Mouse (Mus musculus) spleen, embryonic (tissue): ENCODE data around the gene Cep78.

Experiments
- CTCF ChIA-PET: fragments of 350-600 bp; sonication (Branson Sonifier 250); formaldehyde crosslinking; loops from one replicate; lab custom pipeline; 2022; lab: Charles Lee

Cep78 gene

DNA sequence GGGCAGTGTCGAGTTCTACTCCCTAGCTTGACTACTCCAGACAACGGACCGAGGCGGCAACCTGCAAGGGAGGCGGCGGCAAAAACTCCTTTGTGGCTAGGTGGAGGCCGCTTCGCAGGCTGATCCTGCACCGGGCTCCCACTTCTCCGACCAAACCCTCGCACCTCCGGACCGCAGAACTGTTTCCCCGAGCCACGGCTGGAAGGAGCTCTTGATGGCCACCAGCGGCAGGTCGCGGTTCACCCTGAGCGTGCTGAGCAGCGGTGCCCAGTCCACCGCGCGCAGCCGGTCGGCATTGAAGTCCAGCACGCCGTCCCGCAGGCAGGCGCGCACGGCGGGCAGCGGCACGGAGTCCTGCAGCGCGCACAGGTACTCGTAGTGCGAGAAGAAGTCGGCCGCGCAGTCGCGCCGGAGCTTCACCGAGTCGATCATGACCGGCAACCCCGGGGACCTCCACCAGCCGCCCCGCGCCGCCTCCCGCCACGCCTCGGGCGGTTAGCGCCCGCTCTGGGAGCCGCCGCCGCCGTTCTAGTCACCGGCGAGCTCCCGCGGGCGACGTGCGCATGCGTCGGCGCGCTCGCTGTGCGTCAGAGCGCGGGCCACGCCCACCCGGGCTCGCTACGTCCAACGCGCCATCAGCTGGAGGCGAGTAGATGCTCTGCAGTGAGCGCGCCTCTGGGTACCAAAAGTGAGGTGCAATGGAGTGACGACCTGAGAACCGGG is at the start of gene Cep78:
Gene Cep78, minus strand, starts transcription at position 541 of the 723 bp plus-strand sequence.
- CTCF ChIA-PET = no interaction called here

DNA sequence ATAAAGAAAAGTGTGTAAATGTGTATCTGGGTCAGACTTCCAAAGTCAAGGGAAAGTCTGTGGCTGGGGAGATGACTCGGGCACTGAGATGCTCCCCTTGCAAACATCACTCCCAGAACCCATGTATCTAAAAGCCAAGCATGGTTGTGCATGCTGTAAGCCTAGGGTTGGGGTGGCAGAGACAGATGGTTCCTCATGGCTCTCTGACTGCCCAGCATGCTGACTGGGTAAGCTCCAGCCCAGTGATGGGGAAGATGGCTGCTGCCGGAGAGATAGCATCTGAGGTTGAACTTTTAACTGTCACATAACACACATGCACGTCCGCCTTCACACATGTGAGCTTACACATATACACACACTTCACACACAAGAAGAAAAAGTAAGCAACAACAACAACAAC is 46.5 kb upstream of the Cep78 start:
- CTCF ChIA-PET = no interaction called here

DNA sequence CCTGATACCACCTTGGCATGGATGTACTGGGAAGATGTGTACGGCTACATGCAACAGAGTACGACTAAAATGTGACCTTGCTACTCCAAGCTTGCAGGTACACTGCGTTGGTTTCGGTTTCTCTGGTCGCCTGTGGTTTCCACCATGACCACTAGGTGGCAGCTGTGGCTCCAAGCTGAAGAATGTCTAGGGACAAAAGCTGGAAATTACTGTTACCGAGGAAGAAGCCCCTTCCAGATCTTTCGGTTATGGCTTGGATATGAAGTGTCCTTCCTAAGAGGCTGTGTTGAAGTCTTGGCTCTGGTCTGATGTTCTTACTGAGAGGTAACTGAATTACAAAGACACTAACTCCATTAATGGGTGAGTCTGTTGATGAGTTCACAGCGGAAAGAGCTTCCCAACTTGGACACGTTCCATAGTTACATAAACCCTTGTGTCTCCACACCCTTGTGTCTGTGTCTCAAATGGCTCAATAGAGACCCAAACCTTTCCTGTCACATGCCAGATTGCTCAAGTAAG is 44.5 kb upstream of the Cep78 start:
- CTCF ChIA-PET = interaction anchor here (0.6 kb wide), 1 partner anchor 570 kb away, joined by 3 read pairs; no protein-coding TSS in a partner anchor

DNA sequence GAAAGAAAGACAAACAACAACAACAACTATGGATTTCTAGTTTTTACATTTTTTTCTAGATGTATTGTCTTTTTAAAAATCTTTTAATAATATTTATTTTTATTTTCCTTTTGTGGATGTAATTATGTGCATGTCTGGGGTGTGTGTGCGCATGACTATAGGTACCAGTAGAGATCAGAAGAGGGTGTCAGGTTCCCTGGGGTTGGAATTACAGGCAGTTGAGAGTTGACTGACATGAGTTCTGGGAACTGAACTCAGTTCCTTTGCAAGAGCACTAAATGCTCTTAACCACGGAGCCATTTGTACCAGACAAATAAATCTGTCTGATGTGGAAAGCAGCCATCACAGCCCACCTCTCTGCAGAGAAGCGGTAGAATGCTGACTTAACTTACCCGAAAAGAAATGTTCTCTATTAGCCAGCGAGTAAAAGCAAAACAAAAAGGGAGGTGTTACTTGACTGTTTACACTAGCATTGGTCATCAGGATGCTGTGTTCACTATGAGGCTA is 44.0 kb upstream of the Cep78 start:
- CTCF ChIA-PET = interaction anchor here (0.5 kb wide), 1 partner anchor 37 kb away, joined by 13 read pairs; no protein-coding TSS in a partner anchor

DNA sequence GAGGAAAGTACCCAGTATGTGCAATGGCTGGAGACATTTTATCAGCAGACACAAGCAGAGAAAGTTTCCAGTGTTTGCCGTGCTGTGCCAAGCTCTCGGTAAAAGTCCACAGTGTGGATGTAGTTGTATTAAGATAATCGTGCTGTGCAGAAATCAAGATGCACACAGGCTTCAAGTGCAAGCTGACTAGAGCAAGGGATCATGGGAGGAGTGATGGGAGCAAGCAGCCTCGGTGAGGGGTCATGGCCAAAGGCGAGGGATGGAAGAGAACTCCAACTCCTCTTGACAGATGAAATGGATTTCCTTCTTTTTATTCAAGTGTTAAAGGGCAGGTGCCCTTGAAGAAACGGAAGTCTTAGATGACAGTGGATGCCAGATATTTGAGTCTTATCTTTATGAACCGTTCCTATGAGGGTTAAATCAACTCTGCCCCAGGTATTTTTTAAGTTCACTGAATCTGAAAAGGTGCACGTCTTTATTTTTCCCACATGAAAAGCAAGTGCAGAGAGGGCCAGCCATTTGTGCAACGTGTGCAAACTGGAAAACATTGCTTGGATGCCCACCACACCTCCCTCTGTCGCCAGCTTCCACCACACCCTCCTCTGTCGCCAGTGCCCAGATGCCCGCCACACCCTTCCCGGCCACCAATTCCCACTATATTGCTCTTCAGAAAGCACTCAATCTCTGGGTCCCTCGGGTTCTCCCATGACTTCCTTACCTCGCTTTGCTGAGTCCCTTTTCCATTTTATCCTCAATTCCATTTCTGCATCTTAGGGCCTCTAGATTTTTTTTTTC is 43.3 kb upstream of the Cep78 start:
- CTCF ChIA-PET = interaction anchor here (0.5 kb wide), 1 partner anchor 38 kb away, joined by 13 read pairs; no protein-coding TSS in a partner anchor

DNA sequence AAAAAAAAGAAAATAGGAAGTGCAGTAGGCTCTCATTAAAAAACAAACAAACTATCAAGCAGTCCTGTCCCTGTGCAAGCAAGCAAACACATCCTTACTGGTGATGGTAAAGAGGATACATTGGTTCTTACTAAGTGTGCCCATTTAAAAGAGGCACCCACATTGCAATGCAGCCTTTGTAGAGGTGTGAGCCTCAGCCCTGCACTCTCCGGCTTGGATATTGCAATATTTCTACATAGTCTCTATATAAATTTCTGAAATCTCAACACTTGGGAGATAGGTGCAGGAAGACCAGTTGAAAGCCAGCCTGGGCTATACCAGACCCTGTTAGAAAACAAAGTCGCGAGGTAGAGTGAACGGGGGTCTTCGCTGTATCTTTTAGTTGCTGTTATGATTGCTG is 41.5 kb upstream of the Cep78 start:
- CTCF ChIA-PET = no interaction called here

DNA sequence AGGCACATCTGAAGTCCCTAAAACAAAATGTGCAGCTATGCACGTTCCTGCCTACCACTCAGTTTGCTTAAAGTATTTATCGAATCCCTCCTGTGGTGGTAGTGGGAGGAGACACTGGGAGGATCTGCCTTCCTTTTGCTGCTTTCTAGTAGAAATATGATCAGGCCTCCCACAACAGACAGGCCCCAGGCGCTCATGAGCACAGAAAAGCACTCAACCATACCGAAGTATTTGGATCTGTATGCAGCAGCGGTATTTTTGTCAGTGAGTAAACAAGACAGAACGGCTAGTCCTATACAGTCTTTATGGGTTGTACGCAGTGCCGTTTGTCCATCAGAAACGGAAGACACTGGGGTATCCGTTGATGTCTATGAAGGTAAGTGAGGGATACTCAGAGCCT is 37.4 kb upstream of the Cep78 start:
- CTCF ChIA-PET = no interaction called here

DNA sequence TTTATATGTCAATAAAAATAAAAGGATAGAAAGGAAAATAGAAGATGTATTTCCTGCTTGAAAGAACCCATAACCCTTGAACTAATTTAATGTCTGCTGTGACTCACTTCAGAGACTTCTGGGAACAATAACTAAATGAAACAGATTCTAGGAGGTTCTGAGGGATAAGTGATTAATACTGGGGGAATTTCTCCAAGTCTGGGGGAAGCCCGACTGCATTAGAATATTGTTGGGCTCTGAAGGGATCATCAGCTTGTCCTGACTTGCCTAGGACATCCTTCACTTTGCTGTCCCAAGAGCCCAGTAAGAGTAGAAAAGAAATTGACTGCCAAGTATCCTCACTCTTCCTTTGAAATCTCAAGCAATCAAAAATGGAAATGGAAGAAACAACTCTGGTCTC is 31.4 kb upstream of the Cep78 start:
- CTCF ChIA-PET = interaction anchor here (0.6 kb wide), 1 partner anchor 13 kb away, joined by 4 read pairs; no protein-coding TSS in a partner anchor

DNA sequence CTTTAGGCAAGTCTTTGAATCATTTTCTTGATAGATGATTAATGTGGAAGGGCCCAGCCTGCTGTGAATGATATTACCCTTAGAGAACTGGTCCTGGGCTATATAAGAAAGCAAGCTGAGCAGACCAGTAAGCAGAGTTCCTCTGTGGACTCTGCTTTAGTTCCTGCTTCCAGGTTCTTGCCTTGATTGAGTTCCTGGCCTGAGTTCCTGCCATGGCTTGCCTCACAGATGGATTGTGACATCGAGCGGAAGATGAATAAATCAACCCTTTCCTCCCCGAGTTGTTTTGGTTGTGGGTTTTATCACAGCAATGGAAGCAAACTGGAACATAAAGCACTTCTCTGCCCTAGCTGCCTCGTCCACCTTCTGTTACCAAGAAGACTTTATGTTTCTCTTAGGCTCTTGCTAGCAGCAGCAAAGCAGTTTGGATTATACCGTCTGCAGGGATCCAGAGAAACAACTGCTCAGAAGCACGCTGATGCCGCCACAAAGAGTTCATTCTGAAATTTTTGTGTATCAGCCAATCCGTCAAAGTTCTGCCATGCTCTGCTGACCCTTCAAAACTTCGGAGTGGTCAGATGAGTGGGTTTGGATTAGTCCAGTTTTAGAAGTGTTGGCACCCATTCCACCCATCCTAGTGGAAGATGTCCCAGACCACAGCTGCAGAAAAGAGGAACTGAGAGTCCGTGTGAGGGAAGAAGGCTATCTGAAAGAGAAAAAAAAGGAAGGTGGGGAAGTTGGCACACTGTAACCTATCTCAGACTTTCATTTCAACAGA is 30.6 kb upstream of the Cep78 start:
- CTCF ChIA-PET = no interaction called here

DNA sequence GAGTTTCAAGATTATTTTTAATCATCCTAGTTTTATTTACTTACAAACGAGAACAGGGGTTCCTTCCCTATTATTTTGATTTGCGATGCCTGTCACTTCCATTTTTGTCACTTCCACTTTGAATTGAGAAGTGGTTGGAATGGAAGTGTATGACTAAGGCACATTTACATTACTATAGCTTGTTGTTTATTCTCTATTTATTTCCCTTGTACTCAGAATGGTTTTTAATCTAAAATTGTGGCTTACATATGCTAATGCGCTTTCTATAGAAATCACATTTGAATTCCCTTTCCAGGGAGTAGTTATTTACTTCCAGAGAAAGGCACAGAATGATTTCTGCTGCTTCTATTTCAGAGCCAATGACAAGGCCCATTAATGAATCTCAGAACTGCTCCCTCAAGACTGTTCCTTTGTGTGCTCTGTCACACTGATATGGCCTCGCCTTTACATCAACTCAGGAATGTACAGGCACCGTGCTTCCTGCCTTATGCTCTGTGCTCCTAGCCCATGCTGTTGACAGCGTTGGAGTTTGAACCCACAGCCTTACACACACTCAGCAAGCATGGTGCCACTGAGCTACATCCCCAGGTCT is 25.1 kb upstream of the Cep78 start:
- CTCF ChIA-PET = no interaction called here

DNA sequence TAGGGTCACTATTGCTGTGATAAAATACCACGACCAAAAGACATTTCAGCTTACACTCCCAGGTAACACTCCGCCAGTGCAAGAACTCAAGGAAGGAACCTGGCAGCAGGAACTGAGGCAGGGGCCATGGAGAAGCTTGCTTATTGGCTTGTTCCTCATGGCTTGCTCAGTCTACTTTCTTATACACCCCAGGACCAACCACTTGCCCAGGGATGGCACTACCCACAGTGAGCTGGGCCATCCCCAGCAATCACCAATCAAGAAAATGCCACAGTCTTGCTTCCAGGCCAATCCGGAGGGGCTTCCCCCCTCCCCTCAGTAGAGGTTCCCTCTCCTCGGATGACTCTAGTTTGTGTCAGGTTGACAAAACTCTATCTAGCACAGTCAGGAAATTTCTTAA is 24.3 kb upstream of the Cep78 start:
- CTCF ChIA-PET = no interaction called here

DNA sequence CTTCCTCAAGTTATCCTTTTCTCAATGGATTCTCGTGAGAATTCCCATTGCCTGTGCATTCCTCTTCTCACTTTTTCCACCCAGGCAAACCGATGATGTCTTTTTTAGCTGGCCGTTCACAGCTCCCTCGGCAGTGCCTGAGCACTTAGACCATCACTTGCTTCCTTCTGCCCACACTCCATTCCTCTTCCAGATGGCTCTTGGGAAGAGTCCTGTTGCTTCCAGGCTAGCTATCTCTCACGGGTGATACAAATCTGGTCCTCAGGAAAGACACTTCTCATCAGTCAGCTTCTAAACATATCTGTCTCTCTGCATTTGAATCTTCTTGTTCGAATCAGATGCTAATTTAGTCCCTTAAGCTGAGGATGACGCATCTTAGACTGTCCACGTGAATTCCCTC is 22.3 kb upstream of the Cep78 start:
- CTCF ChIA-PET = no interaction called here

DNA sequence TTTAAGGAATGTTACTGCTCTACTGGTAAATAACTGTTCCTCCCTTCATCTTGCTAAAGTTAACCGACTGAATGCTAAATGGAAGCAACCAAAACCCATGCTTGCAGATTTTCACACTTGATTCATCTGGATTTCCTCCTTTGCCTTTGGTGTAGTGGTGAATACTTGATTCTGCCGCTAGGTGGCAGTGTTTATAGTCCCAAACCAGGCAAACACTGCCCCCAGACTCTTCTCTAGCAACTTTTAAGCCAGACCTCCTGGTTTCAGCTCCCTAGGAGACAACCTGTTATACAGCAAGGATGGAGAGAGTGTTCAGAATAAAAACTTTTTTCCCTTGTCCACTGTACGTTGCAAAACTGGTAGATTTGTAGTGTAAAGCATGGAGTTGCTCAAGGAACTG is 13.4 kb upstream of the Cep78 start:
- CTCF ChIA-PET = no interaction called here

DNA sequence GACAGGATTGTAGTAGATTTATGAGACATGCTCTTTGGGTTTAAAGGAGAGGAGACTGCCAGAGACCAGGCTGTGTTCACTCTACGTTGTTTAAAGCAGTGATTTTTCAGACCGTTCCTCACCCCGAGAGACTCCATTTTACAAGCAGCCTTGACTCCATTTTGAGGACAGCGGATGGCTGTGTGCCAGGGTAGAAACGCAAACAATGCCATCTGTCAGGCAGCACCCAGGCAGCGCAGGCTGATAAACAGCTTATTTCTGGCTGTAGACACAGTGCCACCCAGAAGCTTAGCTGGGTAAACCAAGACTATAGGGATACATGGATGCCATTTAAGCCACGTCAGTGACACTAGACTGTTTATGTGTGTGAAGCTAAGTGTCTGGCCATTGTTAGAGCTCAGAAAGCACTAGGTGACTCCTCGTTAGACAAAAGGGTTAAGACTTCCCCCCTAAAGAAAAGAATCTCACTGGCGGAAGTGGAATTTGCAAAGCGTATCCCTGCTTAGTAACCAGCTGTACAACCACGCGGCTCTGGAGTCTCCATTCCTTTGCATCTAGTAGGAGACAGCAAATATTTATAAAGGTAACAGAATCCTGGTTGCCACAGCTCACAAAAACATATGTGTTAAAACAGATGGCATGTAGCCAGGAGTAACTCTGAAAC is 12.2 kb upstream of the Cep78 start:
- CTCF ChIA-PET = interaction anchor here (0.8 kb wide), 1 partner anchor 93 kb away, joined by 5 read pairs; no protein-coding TSS in a partner anchor

DNA sequence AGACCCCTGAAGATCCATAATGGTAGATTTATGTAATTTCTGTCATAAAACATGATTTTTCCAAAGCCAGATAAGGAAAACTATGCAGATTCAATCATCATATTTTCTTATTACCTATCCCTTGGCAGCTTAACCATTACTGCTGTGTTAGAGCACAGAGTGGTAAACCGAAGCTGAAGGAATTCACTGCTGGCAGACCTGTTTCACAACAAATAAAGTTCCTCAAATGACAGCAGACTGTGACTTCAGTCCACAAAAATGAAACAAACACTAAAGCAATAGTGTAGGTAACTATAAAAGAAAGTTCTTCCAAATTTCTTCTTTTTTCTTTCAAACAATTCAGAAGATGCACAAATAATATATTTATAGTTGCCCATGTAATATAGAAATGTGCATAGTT is 5.3 kb upstream of the Cep78 start:
- CTCF ChIA-PET = no interaction called here

DNA sequence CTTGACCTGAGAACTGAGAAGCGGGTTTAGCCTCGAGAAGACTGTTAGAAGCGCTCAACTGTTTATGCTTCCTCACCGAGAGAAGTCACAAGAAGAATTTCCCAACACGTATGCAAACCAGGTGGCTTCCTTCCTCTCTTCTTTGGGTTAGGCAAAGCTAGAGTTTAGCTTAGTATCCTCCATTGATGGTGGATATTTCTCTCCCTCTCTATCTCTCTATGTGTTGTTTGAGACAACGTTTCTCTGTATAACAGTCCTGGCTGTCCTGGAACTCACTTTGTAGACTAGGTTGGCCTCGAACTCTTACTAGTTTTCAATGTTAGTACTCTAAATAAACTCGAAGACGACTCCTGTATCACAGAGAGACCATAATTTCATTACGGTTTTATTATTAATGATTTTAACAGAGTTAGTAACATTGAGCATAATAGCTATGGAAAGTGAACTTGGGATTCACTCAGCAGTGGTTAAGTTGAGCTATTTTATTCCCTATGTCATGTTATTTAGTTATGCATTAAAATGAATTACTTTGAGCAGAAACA is 454 bp upstream of the Cep78 start:
- CTCF ChIA-PET = no interaction called here

DNA sequence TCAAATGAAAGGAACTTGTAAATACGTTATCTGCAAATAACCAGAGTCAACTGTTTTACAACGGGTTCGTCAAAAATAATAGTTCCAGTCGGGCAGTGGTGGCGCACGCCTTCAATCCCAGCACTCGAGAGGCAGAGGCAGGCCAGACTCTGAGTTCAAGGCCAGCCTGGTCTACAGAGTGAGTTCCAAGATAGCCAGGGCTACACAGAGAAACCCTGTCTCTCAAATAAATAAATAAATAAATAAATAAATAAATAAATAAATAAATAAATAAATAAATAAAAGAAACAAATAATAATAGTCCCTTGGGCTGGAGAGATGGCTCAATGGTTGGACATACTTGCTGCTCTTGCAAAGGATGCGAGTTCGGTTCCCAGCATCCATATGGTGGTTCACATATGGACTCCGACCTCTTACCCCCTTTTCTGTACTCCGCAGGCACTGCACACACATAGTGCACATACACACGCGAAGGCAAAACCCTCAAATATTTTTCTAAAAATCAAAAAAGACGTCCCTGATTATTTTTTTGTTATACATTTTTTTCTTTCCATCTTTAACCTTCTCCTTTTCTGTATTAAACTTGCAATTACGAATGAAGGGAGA is 947 bp downstream of the Cep78 start:
- CTCF ChIA-PET = no interaction called here

DNA sequence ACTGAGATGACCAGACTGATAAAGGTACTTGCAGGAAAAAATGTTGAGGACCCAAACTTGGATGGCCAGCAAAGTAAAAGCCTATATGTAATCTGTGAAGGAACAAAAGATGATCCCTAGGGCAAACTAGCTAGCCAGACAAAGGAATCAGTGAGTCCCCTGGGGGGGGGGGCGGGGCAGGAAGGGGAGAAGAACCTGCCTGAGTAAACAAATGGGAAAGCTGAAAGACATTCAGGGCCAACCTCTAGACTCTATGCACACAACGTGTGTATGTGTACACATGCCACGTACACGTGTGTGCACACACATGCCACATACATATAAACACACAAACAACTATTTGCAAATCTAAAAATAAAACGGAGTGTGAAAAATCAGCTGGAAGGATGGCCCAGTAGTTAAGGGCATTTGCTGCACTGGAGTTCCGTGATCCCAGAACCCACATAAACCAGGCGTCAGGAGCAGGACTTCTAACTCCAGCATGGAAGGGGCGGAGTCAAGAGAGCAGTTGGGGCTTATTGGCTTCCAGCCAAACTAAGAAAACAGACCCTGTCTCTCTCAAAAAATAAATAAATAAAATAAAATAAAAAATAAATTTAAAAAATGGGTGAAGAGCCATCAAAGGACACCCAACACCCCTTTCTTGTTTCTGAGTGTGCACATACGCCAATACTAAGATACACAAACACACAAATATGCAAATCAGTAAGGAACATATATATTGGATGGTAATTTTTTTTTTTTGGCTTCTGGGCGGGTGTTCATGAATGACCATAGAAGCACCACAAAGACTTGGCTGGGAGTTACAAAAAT is 1.7 kb downstream of the Cep78 start:
- CTCF ChIA-PET = interaction anchor here (0.6 to 0.7 kb wide), 2 partner anchors 35 to 439 kb away, joined by 3 to 7 read pairs; no protein-coding TSS in a partner anchor

DNA sequence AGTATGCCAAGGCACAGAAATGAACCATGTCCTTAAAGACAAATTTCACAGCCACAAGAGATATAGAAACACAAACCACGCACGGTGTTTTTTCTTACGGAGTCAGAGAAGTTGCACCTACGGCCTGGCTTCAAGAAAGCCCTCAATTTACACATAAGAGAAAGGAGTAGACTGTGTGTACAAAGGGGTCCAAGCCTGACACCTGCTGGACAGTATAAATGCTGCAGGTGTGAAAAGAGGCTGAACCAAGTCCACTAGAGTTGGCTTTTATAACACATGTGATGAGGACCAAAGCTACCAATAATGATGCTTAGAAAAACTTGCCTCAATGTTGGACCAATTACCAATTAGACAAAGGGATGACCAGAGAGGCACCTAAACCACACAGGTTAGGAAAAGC is 2.9 kb downstream of the Cep78 start:
- CTCF ChIA-PET = interaction anchor here (0.6 kb wide), 1 partner anchor 9 kb away, joined by 3 read pairs; no protein-coding TSS in a partner anchor
